Mouse (Mus musculus) adipocyte (in vitro differentiated cells): ENCODE results near the gene Uap1l1.
A peak's percentile ranks its signal among the peaks of the same experiment; 100 is the strongest.
"Not testable (repeated sequence)": the region's sequence is repeated elsewhere in the genome, so short reads cannot be mapped to it uniquely, and the experiment has no call there.

ENCODE experiments used
- DNase-seq: peaks from one replicate; pipeline ENCODE4 v3.0.0-alpha.2; 2016; ENCODE audit warnings: low spot score

Gene Uap1l1

DNA sequence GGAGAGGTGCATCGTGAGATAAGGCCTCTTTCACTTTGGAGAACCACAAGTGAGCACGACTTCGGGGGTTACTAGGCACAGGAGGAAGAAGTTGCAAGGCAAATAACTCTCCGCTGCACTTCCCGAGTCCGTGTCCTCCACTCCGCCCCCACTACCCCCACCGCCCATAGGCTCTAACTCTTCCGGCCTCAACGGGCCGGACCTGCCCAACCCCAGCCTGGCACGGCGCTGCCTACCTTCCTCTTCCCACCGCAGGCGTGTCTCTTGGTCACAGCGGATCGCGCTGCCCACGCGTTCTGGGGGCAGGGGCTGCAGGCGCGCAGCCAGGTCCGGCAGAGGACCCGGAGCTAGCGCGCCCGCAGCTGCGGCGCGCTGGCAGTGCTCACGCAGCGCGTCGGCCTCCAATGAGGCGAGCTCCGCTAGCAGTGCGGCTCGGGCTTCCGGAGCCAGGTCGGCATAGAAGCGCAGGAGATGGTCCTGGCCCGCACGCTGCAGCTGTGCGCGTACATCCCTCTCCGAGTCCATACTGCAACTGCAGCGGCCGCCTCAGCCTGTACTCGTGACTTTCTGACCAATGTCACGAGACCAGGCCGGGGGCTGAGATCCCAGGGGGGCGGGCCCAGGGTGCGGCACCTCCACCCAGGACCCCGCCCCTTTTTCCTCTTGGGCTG, at the start of gene Uap1l1:
Gene Uap1l1, minus strand, starts transcription at position 592 of the 671 bp plus-strand sequence.
- DNase-seq: peak; percentile 88

DNA sequence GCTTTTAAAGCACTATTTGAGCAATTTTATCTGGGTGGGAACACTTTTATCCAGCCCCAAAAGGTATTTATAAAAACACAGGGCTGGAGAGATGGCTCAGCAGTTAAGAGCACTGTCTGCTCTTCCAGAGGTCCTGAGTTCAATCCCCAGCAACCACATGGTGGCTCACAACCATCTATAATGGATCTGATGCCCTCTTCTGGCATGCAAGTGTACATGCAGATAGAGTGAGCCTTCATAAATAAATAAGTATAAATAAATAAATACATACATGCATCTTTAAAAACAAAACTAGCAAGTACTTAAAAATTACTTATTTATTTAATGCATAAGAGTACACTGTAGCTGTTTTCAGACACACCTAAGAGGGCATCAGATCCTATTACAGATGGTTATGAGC, 48.0 kb upstream of the Uap1l1 start:
- not testable (repeated sequence) for DNase-seq

- no peak for DNase-seq
Measured at GRCm38 (mm10) chr2:25408908-25409307, 43.4 kb upstream of the Uap1l1 start.

DNA sequence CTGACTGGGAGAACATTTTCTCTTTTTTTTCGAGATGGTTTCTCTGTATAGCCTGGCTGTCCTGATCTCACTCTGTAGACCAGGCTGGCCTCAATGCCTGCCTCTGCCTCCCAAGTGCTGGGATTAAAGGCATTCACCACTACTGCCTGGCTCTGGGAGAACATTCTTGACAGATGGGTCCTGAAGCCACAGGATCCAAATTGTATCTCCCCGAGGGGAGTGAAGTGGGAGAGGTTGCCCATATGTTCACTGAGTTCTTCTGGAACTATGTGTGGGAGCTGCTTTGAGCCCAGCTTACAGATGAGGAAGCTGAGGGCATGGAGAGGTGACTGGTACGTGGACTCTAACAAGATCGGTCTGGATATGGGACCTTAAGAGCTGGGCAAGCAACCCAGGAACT, 38.5 kb upstream of the Uap1l1 start:
- peak; percentile 54 for DNase-seq

DNA sequence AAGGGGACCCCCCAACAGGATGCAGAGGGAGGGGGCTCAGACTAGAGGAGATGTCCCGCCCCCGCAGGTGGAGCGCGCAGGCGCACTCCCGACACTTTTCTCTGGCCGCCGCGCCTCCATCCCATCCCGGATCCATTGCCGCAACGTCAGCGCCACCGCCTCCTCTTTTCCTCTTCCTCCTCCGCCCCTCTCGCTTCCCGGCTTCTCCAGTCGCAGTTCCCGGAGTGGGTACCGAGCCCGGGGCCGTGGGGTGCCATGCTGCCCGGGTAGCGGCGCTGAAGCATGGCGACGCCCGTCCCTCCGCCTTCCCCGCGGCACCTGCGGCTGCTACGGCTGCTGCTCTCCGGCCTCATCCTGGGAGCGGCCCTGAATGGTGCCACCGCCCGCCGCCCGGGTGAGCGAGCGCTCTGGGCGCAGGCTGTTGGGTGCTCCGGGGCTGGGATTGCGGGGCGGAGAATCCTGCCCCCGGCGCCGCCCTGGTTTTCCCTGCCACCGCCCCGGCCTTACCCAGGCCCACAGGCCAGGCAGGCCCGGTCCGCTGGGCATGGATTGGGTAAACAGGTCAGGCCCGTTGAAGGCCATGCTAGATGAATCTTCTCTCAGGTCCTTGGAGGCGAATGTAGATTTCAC, 37.6 kb upstream of the Uap1l1 start:
- DNase-seq: peak; percentile 70

DNA sequence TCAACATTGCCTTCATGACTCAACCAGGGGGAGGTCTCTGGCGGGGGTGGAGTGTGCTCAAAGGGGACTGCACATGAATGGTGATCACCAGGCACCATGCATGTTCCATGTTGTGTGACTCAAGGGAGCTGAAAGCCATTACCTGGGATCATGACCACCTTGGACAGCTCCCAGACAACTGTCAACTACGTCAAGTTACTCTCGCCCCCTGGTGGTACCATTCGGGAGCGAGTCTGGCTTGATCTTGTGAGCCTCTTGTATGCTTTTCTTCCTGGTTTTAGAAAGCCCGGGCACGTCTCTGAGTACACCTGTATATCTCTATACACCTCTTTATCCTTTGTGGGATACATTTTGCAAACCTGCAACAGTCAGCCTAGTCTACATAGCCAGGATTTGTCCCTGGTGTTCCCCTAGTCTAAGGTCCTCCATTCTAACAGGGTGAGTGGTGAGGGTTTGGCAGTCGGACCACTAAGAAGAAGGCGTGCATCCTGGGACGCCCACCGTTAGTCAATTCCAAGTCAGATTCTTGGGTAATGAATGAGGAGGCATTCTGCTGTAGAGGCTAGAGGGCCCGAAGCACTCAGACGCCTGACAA, 37.0 kb upstream of the Uap1l1 start:
- peak; percentile 91 for DNase-seq

DNA sequence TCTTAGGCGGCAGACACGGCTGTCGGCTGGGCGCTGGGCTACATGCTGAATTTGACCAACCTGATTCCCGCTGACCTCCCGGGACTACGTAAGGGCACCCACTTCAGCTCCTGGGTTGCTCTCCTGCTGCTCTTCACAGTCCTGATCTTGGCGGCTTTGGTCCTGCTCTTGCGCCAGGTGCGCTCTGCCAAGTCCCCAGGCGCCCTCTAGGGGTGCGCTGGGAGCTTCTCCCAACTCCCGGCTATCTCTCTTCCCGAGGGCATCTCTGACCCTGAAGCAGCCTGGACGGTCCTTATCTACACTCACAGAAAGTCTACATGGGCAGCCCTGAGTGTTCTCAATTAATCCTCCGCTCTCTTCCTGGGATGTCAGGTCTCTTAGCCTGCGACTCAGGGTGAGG, 35.3 kb upstream of the Uap1l1 start:
- DNase-seq: peak; percentile 53

DNA sequence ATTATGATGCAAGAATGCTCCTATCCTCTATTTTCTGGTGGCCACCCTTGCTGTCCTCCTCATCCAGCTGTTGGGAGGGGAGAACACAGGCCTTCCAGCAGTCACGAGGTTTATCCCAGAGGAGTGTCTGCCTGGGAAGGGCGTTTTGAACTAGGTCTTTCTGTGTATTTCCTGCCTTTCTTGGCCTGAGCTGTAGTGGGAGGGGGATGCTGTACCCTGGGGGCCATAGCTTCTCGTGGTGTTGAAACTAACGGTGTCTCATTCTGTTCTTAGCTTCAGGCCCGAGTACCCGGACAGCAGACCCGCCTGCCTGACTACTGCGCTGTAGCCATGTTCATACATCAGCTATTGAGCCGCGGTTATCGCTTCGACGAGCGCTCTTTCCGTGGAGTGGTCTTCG, 34.8 kb upstream of the Uap1l1 start:
- DNase-seq: no peak

GRCm38 (mm10) chr2:25399051-25399450, 33.6 kb upstream of the Uap1l1 start, which contains the start of gene Npdc1:
Gene Npdc1 (plus strand): TSS chr2:25399351.
- no peak for DNase-seq

DNA sequence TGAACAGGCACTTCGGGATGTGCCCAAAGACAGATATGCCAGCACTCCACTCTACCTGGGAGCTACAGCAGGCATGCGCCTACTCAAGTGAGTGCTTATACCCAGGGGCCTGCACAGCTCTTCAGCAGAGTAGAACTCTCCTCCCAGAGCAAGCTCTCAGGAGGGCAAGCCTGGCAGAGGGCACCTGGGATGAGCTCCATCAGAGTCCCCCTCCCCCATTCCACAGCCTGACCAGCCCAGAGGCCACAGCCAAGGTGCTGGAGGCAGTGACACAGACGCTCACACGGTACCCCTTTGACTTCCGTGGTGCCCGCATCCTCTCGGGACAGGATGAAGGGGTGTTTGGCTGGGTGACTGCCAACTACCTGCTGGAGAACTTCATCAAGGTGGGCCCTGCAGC, 32.6 kb upstream of the Uap1l1 start:
- no peak for DNase-seq

- no peak for DNase-seq
Measured at GRCm38 (mm10) chr2:25397010-25397409, 31.5 kb upstream of the Uap1l1 start.

GRCm38 (mm10) chr2:25396597-25396983, 31.1 kb upstream of the Uap1l1 start:
- peak; percentile 78 for DNase-seq

DNA sequence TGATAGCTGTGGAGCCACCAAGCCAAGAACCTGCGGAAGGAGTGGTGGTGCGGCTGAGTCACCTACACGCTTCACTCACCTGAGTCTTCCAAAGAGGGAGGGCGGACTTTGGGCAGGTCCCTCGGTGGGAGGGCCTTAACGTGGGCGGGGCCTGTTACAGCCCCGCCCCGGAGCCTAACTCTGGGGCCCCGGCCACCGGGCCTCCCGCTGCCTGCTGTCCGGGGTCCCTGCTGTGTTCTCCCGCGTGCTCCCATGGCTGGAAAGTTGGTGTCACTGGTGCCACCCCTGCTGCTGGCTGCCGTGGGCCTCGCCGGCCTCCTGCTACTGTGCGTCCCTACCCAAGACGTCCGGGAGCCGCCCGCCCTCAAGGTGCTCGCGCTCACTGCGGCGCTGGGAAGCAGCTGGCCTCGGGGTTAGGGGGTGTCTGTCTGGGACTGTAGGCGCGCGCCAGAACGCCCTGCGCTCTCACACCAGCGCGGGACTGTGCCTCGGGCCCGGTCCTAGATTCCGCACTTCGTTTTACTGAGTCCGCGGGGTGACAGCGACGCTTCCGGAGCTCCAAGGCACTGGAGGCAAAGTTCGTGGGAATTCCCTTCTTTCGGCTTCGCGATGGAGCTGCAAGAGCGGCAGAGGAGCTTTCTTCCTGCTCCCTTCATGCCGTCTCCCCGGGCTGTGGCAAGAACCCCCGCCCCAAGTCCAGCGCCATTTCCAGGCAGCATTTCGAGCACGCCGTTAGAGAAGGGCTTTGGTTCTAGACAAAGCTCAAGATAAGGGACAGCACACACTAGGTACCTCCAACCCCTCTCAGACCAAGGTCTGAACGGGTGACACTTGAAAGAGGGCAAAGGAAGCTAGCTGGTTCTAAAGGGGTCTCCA, 30.5 kb upstream of the Uap1l1 start, which contains the start of gene Entpd2:
Gene Entpd2, plus strand, starts transcription at position 154 of the 876 bp plus-strand sequence.
- DNase-seq: no peak

DNA sequence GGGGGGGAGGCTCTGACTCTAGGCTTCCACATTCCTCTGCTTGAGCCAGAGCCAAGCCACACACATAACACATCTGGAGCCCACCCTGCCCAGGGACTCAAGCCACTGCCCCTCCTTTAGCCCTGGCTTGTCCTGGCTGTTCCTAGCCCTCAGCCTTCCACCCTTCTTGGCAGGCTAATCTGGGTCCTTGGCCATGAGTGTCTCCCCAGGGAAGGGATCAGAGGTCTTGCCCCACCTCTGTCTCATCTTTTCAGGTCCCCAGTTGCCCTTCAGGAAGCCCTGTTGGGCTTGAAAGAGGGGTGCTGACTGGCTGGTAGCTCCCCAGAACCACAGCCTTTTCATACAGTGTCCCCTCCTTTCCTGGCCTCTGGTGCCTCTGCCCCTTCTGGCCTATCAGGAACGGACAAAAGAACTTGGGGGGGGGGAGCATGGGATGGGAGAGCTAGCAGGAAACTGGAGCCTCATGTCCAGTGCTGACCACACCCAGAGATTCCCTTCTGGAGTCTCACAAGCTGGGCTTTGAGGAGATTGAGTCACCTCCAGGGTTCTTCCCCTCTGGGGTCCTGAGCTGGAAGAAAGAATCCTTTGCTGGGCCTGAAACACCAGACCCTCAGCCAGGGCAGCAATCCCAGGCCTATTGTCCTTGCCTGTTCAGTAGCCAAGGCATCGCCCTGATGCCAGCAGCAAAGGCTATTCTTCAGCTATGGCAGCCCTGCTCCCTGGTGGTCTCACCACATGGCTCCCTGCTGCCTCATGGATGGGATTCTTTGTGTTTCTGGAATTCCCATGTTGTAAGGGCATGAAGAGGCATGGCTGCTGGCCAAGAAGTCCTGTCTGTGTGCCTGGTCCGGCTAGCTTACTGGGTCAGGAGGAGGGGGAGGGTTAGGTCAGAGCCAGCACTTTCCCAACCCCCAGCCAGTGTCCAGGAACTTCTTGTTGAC, 29.1 kb upstream of the Uap1l1 start:
- DNase-seq: peak; percentile 88

GRCm38 (mm10) chr2:25391266-25391665, 25.8 kb upstream of the Uap1l1 start:
- no peak for DNase-seq

- DNase-seq: no peak
Measured at GRCm38 (mm10) chr2:25384492-25384891, 19.0 kb upstream of the Uap1l1 start.

DNA sequence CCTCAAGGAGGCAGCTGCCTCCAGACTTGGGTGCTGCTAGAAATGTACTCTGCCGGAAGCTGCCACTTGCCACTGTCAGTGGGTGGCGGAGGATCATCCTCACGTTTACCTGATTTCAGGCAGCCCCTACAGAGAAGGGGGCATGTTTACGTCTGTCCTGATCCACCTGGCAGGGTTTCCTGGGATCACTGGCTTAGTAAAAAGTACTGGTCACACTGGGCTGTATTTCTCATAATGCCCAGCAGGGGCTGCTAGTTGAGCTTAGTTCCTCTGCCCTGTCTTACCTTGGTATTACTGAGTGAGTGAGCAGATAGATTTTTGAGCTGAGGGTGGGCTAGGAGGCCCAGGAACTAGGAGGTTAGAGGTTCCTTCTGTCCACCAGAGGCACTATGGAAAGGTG, 11.1 kb upstream of the Uap1l1 start:
- peak; percentile 79 for DNase-seq

DNA sequence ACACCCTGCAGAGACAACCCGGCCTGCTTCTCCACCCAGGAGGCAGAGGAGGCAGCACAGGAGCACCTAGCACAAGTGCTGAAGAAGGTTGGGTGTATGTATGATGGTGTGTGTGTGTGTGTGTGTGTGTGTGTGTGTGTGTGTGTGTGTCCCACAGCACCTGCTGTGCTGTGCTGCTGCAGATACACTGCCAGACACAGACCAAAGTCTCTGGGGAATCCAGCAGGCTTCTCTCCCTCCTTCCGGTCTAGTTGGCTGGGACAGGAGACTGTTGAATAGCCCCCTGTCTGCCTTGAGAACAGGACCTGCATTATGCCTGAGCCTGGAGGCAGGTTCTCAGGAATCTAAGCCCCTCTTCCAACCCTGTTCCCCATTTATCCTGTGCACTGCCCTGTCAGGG, 7.9 kb upstream of the Uap1l1 start:
- no peak for DNase-seq

- no peak for DNase-seq
Measured at GRCm38 (mm10) chr2:25372644-25373391, 7.3 kb upstream of the Uap1l1 start.
